Mouse (Mus musculus): ENCODE measurements around the gene Sorbs2.

The Sorbs2 gene

GRCm38 (mm10) chr8:45507634-45508321 is at the start of gene Sorbs2:
TSS of gene Sorbs2 (plus strand) at chr8:45507788.
- DNase-seq = peak in 1 of 2 experiments; percentile 6

GRCm38 (mm10) chr8:45457874-45458273 is 49.7 kb upstream of the Sorbs2 start:
- no peak for DNase-seq

- DNase-seq = no peak
These were observed 38.6 kb upstream of the Sorbs2 start for GRCm38 (mm10) chr8:45469006-45469405.

- peak; percentile 19 to 44 for DNase-seq
These were observed 37.9 kb upstream of the Sorbs2 start for GRCm38 (mm10) chr8:45469507-45470178.

- DNase-seq = no peak
These were observed 26.7 kb upstream of the Sorbs2 start for GRCm38 (mm10) chr8:45480886-45481285.

- DNase-seq = no peak
These were observed 21.3 kb upstream of the Sorbs2 start for GRCm38 (mm10) chr8:45486281-45486680.

- DNase-seq = no peak
These were observed 3.6 kb upstream of the Sorbs2 start for GRCm38 (mm10) chr8:45503971-45504370.

GRCm38 (mm10) chr8:45506376-45506775 is 1.2 kb upstream of the Sorbs2 start:
- no peak for DNase-seq

GRCm38 (mm10) chr8:45507277-45507633 is 333 bp upstream of the Sorbs2 start:
- no peak for DNase-seq

GRCm38 (mm10) chr8:45508521-45509104 is 1.0 kb downstream of the Sorbs2 start:
- DNase-seq = no peak

GRCm38 (mm10) chr8:45512369-45512768 is 4.8 kb downstream of the Sorbs2 start:
- DNase-seq = no peak

- DNase-seq = peak; percentile 15 to 27
These were observed 14.0 kb downstream of the Sorbs2 start for GRCm38 (mm10) chr8:45521595-45521994.

GRCm38 (mm10) chr8:45527708-45528107 is 20.1 kb downstream of the Sorbs2 start:
- no peak for DNase-seq

GRCm38 (mm10) chr8:45528890-45529289 is 21.3 kb downstream of the Sorbs2 start:
- DNase-seq = no peak

- no peak for DNase-seq
These were observed 29.0 kb downstream of the Sorbs2 start for GRCm38 (mm10) chr8:45536578-45536977.

GRCm38 (mm10) chr8:45540513-45540912 is 32.9 kb downstream of the Sorbs2 start:
- DNase-seq = no peak

GRCm38 (mm10) chr8:45552175-45552574 is 44.6 kb downstream of the Sorbs2 start:
- DNase-seq = no peak

- DNase-seq = no peak
These were observed 47.0 kb downstream of the Sorbs2 start for GRCm38 (mm10) chr8:45554627-45555026.

- DNase-seq = no peak
These were observed 50.3 kb downstream of the Sorbs2 start for GRCm38 (mm10) chr8:45557936-45558335.

GRCm38 (mm10) chr8:45558426-45558825 is 50.8 kb downstream of the Sorbs2 start:
- no peak for DNase-seq

- DNase-seq = no peak
These were observed 51.7 kb downstream of the Sorbs2 start for GRCm38 (mm10) chr8:45559176-45559820.

GRCm38 (mm10) chr8:45565189-45565588 is 57.6 kb downstream of the Sorbs2 start:
- DNase-seq = no peak

GRCm38 (mm10) chr8:45570117-45570516 is 62.5 kb downstream of the Sorbs2 start:
- no peak for DNase-seq
